Mouse (Mus musculus): ENCODE data around the gene Sstr4. TPM values are rescaled to one million over a fixed set of nuclear protein-coding genes. Genes with fewer than 3 reads are reported as not detected.

The Sstr4 gene
- polyA plus RNA-seq, 1 experiment from 2014 or later = 0.43 TPM

GRCm38 (mm10) chr2:148445616-148446015 is 50.5 kb downstream of the Sstr4 start:
- DNase-seq (ENCODE audit: low spot score) (no peak), ATAC-seq (replicated peaks; ENCODE audit: low FRiP score) (no peak)
- H3K4me3 ChIP-seq (ENCODE audit: low read depth, low read length) = no peak overlapping the region
- no peaks in the 10 kb centered on the region for H3K9me3 ChIP-seq (ENCODE audit: control insufficient read depth, low read length)
- peaks cover 6% of the 10 kb centered on the region; the same call in 1 of the 2 replicates for H3K4me1 ChIP-seq (replicated peaks; ENCODE audit: control insufficient read depth, insufficient read depth, low read length)
- H3K36me3 ChIP-seq (ENCODE audit: control insufficient read depth, insufficient read depth, low read length) = no peaks in the 10 kb centered on the region
- H3K27ac ChIP-seq (ENCODE audit: low read depth, low read length) = no peak overlapping the region
- no peaks in the 10 kb centered on the region for H3K27me3 ChIP-seq (replicated peaks; ENCODE audit: control insufficient read depth, insufficient read depth, low read length)
- no peak overlapping the region for H3K9ac ChIP-seq (ENCODE audit: low read depth, low read length)
- H3K4me2 ChIP-seq = no peak overlapping the region
- 83% methylated on average over 1 of the region's 1 CpGs for WGBS

Other genes starting within 250 kb of the Sstr4 start
- 4.6 and 5.2 TPM in 2 replicates for gene Thbd, start 12.8 kb downstream of the Sstr4 start, polyA plus RNA-seq (2014; fragmentation: Nextera tagmentation; extraction: Ambion mirVana)
- 4.6 and 5.0 TPM in 2 replicates for gene Cd93, start 48.2 kb downstream of the Sstr4 start, polyA plus RNA-seq (2014; fragmentation: Nextera tagmentation; extraction: Ambion mirVana)

All from liver, embryonic 11.5 days (tissue).